Mouse (Mus musculus): ENCODE results near the gene Katnal1. TPM values are rescaled to one million over a fixed set of nuclear protein-coding genes. Genes with fewer than 3 reads are reported as not detected.

Gene Katnal1
- polyA plus RNA-seq, 1 experiment from 2014 or later, result 13.0 TPM

- Histone ChIP-seq H3K9me3 (ENCODE audit: control insufficient read depth, low read depth, low read length) (no peaks in the 10 kb centered on the region), H3K4me1 (ENCODE audit: control insufficient read depth, insufficient read depth, low read length) (0 out of 2 replicates have a peak, but pooled peaks cover 9% of the 10 kb centered on the region), H3K4me3 (ENCODE audit: low read depth, low read length) (peak overlapping the region; percentile 82), H3K27me3 (ENCODE audit: control insufficient read depth, insufficient read depth, low read length) (no peaks in the 10 kb centered on the region), H3K9ac (replicated peaks; ENCODE audit: low read depth, low read length) (peak overlapping the region; percentile 66), H3K4me2 (replicated peaks; ENCODE audit: low read depth, low read length) (peak overlapping the region; percentile 67), H3K27ac (ENCODE audit: low read length) (peak overlapping the region; percentile 90), H3K36me3 (ENCODE audit: control insufficient read depth, insufficient read depth, low read length) (peaks cover 7% of the 10 kb centered on the region; the same call in 1 of the 2 replicates)
- peak; percentile 96 for ATAC-seq (ENCODE audit: insufficient number of reproducible peaks, insufficient read depth, low FRiP score, low read depth)
- under 1% methylated on average over 69 of the region's 69 CpGs for WGBS
Observed at GRCm38 (mm10) chr5:148928382-148929115, 571 bp downstream of the Katnal1 start.

GRCm38 (mm10) chr5:148927717-148928223 is 1.4 kb downstream of the Katnal1 start:
- H3K4me1 ChIP-seq (ENCODE audit: control insufficient read depth, insufficient read depth, low read length), result 0 out of 2 replicates have a peak, but pooled peaks cover 9% of the 10 kb centered on the region
- no peak for ATAC-seq (ENCODE audit: insufficient number of reproducible peaks, insufficient read depth, low FRiP score, low read depth)
- H3K4me3 ChIP-seq (ENCODE audit: low read depth, low read length), result peak overlapping the region; percentile 82
- no peaks in the 10 kb centered on the region for H3K9me3 ChIP-seq (ENCODE audit: control insufficient read depth, low read depth, low read length)
- peak overlapping the region; percentile 65; the same call in 1 of the 2 replicates for H3K9ac ChIP-seq (replicated peaks; ENCODE audit: low read depth, low read length)
- H3K27ac ChIP-seq (ENCODE audit: low read length), result peak overlapping the region; percentile 90
- peaks cover 7% of the 10 kb centered on the region; the same call in 1 of the 2 replicates for H3K36me3 ChIP-seq (ENCODE audit: control insufficient read depth, insufficient read depth, low read length)
- H3K27me3 ChIP-seq (ENCODE audit: control insufficient read depth, insufficient read depth, low read length), result no peaks in the 10 kb centered on the region
- 38% methylated on average over 5 of the region's 5 CpGs for WGBS
- peak overlapping the region; percentile 67 for H3K4me2 ChIP-seq (replicated peaks; ENCODE audit: low read depth, low read length)

GRCm38 (mm10) chr5:148924586-148924985 is 4.5 kb downstream of the Katnal1 start:
- WGBS, result 69% methylated on average over 12 of the region's 12 CpGs
- no peak overlapping the region for H3K9ac ChIP-seq (replicated peaks; ENCODE audit: low read depth, low read length)
- no peak overlapping the region for H3K4me3 ChIP-seq (ENCODE audit: low read depth, low read length)

GRCm38 (mm10) chr5:148924051-148924450 is 5.1 kb downstream of the Katnal1 start:
- H3K27me3 ChIP-seq (ENCODE audit: control insufficient read depth, insufficient read depth, low read length), result no peaks in the 10 kb centered on the region
- H3K4me3 ChIP-seq (ENCODE audit: low read depth, low read length), result no peak overlapping the region
- no peak overlapping the region for H3K9ac ChIP-seq (replicated peaks; ENCODE audit: low read depth, low read length)
- ATAC-seq (ENCODE audit: insufficient number of reproducible peaks, insufficient read depth, low FRiP score, low read depth), result no peak
- peaks cover 11% of the 10 kb centered on the region; the same call in 1 of the 2 replicates for H3K36me3 ChIP-seq (ENCODE audit: control insufficient read depth, insufficient read depth, low read length)
- H3K9me3 ChIP-seq (ENCODE audit: control insufficient read depth, low read depth, low read length), result no peaks in the 10 kb centered on the region
- WGBS, result 65% methylated on average over 9 of the region's 9 CpGs
- no peak overlapping the region for H3K27ac ChIP-seq (ENCODE audit: low read length)
- no peak overlapping the region for H3K4me2 ChIP-seq (replicated peaks; ENCODE audit: low read depth, low read length)
- H3K4me1 ChIP-seq (ENCODE audit: control insufficient read depth, insufficient read depth, low read length), result 0 out of 2 replicates have a peak, but pooled peaks cover 6% of the 10 kb centered on the region

More at GRCm38 (mm10) chr5:148924586-148924985, 4.5 kb downstream of the Katnal1 start:
- no peaks in the 10 kb centered on the region for H3K27me3 ChIP-seq (ENCODE audit: control insufficient read depth, insufficient read depth, low read length)
- H3K36me3 ChIP-seq (ENCODE audit: control insufficient read depth, insufficient read depth, low read length), result peaks cover 11% of the 10 kb centered on the region; the same call in 1 of the 2 replicates
- H3K9me3 ChIP-seq (ENCODE audit: control insufficient read depth, low read depth, low read length), result no peaks in the 10 kb centered on the region
- no peak overlapping the region for H3K27ac ChIP-seq (ENCODE audit: low read length)
- ATAC-seq (ENCODE audit: insufficient number of reproducible peaks, insufficient read depth, low FRiP score, low read depth), result no peak
- H3K4me2 ChIP-seq (replicated peaks; ENCODE audit: low read depth, low read length), result no peak overlapping the region
- H3K4me1 ChIP-seq (ENCODE audit: control insufficient read depth, insufficient read depth, low read length), result 0 out of 2 replicates have a peak, but pooled peaks cover 6% of the 10 kb centered on the region

- Histone ChIP-seq H3K9ac (replicated peaks; ENCODE audit: low read depth, low read length) (no peak overlapping the region), H3K27me3 (ENCODE audit: control insufficient read depth, insufficient read depth, low read length) (no peaks in the 10 kb centered on the region), H3K4me3 (ENCODE audit: low read depth, low read length) (no peak overlapping the region), H3K9me3 (ENCODE audit: control insufficient read depth, low read depth, low read length) (no peaks in the 10 kb centered on the region), H3K27ac (ENCODE audit: low read length) (no peak overlapping the region), H3K36me3 (ENCODE audit: control insufficient read depth, insufficient read depth, low read length) (peaks cover 16% of the 10 kb centered on the region; the same call in 1 of the 2 replicates), H3K4me1 (ENCODE audit: control insufficient read depth, insufficient read depth, low read length) (0 out of 2 replicates have a peak, but pooled peaks cover 6% of the 10 kb centered on the region), H3K4me2 (replicated peaks; ENCODE audit: low read depth, low read length) (no peak overlapping the region)
- WGBS, result 61% methylated on average over 10 of the region's 10 CpGs
- ATAC-seq (ENCODE audit: insufficient number of reproducible peaks, insufficient read depth, low FRiP score, low read depth), result no peak
Observed at GRCm38 (mm10) chr5:148923408-148923807, 5.7 kb downstream of the Katnal1 start.

GRCm38 (mm10) chr5:148922773-148923172 is 6.3 kb downstream of the Katnal1 start:
- WGBS, result 85% methylated on average over 5 of the region's 5 CpGs
- H3K27ac ChIP-seq (ENCODE audit: low read length), result no peak overlapping the region
- no peaks in the 10 kb centered on the region for H3K9me3 ChIP-seq (ENCODE audit: control insufficient read depth, low read depth, low read length)
- H3K27me3 ChIP-seq (ENCODE audit: control insufficient read depth, insufficient read depth, low read length), result no peaks in the 10 kb centered on the region
- H3K4me1 ChIP-seq (ENCODE audit: control insufficient read depth, insufficient read depth, low read length), result 0 out of 2 replicates have a peak, but pooled peaks cover 6% of the 10 kb centered on the region
- H3K9ac ChIP-seq (replicated peaks; ENCODE audit: low read depth, low read length), result no peak overlapping the region
- ATAC-seq (ENCODE audit: insufficient number of reproducible peaks, insufficient read depth, low FRiP score, low read depth), result no peak
- H3K4me2 ChIP-seq (replicated peaks; ENCODE audit: low read depth, low read length), result no peak overlapping the region
- peaks cover 22% of the 10 kb centered on the region; the same call in 1 of the 2 replicates for H3K36me3 ChIP-seq (ENCODE audit: control insufficient read depth, insufficient read depth, low read length)
- no peak overlapping the region for H3K4me3 ChIP-seq (ENCODE audit: low read depth, low read length)

- no peak overlapping the region for H3K9ac ChIP-seq (replicated peaks; ENCODE audit: low read depth, low read length)
- no peak overlapping the region for H3K27ac ChIP-seq (ENCODE audit: low read length)
- H3K27me3 ChIP-seq (ENCODE audit: control insufficient read depth, insufficient read depth, low read length), result no peaks in the 10 kb centered on the region
- H3K36me3 ChIP-seq (ENCODE audit: control insufficient read depth, insufficient read depth, low read length), result peaks cover 17% of the 10 kb centered on the region; the same call in 1 of the 2 replicates
- 66% methylated on average over 5 of the region's 5 CpGs for WGBS
- H3K4me2 ChIP-seq (replicated peaks; ENCODE audit: low read depth, low read length), result no peak overlapping the region
- H3K4me3 ChIP-seq (ENCODE audit: low read depth, low read length), result no peak overlapping the region
- H3K4me1 ChIP-seq (ENCODE audit: control insufficient read depth, insufficient read depth, low read length), result no peaks in the 10 kb centered on the region
- no peak for ATAC-seq (ENCODE audit: insufficient number of reproducible peaks, insufficient read depth, low FRiP score, low read depth)
- no peaks in the 10 kb centered on the region for H3K9me3 ChIP-seq (ENCODE audit: control insufficient read depth, low read depth, low read length)
Observed at GRCm38 (mm10) chr5:148918049-148918448, 11.1 kb downstream of the Katnal1 start.

GRCm38 (mm10) chr5:148916775-148917174 is 12.3 kb downstream of the Katnal1 start:
- Histone ChIP-seq H3K27me3 (ENCODE audit: control insufficient read depth, insufficient read depth, low read length) (no peaks in the 10 kb centered on the region), H3K4me3 (ENCODE audit: low read depth, low read length) (no peak overlapping the region), H3K4me1 (ENCODE audit: control insufficient read depth, insufficient read depth, low read length) (no peaks in the 10 kb centered on the region), H3K9ac (replicated peaks; ENCODE audit: low read depth, low read length) (no peak overlapping the region), H3K36me3 (ENCODE audit: control insufficient read depth, insufficient read depth, low read length) (peaks cover 17% of the 10 kb centered on the region; the same call in 1 of the 2 replicates), H3K4me2 (replicated peaks; ENCODE audit: low read depth, low read length) (no peak overlapping the region), H3K27ac (ENCODE audit: low read length) (no peak overlapping the region), H3K9me3 (ENCODE audit: control insufficient read depth, low read depth, low read length) (no peaks in the 10 kb centered on the region)
- ATAC-seq (ENCODE audit: insufficient number of reproducible peaks, insufficient read depth, low FRiP score, low read depth), result no peak
- WGBS, result 83% methylated on average over 6 of the region's 6 CpGs

Data from stomach, embryonic 14.5 days (tissue).